Mouse (Mus musculus) B cell, adult 2 months (primary cell): ENCODE measurements around the gene Klra1.
"Not testable (repeated sequence)": the region's sequence is repeated elsewhere in the genome, so short reads cannot be mapped to it uniquely, and the experiment has no call there.

Source experiments
- DNase-seq, 2 experiments: peaks; one replicate each; pipeline ENCODE4 v3.0.0; 2022

Gene Klra1

DNA sequence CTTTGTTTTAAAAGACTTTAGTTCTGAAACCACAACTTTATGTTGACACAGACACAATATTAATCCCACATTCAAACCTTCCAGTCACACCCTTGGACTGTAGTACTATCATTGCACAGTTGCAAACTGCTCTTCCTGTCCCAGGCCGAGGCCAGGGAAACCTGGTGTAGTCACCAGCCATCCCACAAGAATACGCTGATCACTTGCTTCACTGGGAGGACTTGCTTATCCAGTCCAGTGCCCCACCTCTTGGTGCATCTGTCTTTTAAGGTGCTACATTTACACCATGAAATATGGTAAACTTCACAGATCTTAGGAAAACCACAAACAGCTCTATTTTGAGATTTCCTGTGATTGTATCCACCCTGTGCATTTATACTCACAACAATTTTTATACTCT lies at the start of gene Klra1:
Klra1 (minus strand) TSS at position 125 of the 400 bp plus-strand sequence.
- DNase-seq = no peak

- DNase-seq = peak; percentile 7 to 13
Measured at GRCm38 (mm10) chr6:130429511-130429910, 42.8 kb upstream of the Klra1 start.

DNA sequence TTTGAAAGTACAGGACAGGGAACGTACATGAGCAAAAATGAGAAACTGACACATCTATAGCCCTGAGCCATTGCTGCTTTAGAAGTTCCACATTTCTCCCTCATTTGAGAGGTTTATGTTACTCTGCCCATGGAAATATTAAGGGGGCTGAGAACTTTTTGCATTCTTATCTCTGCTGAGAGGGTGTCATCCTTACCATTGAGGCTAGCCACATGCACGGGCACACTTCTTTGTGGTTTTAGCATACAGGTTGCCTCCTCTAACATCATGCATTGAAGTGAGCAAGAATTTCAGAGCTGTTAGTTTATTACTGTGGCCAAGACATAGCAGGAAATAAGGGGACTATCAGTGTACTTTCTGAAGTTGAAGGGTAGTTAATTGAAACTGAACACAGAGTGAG lies 32.5 kb upstream of the Klra1 start:
- no peak for DNase-seq

DNA sequence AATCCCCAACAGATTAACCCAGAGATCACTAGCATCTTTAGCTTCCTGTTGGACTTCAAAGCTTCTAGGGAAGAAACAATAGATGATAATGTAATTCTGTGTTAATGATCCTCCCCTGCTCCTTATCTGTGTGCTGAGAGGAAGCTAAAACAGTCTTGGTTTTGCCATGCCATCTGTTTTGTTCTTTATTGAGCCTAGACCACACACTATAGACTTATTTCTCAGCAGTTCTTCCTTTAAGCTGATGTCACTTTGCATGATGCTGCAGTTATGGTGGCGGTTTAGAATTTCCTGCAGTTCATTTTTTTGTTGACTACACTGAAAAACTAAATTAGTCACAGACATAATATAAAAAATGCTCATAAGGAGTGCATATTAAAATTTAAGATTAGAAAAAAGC lies 18.2 kb upstream of the Klra1 start:
- DNase-seq = no peak

DNA sequence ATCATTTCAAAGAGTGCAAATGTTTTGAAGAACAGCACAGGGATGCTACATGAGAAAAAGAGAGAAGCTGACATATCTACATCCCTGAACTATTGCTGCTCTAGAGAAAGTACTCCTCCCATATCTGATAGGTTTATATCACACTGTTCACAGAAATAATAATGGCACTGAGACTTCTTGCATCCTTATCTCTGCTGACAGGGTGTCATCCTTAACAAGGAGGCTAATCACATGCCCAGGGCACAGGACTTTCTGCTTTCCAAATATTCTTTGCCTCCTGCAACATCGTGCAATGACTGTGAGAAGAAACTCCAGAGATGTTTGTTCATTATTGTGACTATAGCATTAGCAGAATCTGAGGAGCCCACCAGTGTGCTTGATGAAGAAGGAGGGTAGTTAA lies 871 bp downstream of the Klra1 start:
- DNase-seq = no peak

DNA sequence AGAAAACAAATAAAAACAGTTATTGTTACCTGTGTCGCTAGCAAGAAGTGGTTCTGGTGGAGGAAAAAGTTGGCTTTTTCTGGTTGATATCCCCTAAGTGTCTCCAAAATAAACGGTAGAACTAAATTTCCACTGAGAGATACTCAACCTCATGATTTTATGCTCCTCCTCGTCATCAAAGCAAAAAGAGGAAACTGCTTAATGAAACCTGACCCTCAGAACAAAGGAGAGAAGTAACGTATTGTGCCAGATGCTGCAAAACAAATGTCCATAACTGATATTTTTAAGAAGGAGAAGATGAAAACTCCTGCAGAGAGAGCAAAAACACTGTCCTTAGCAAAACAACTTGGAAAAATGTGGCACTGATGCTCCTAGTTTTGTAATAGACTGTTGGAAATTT lies 4.3 kb downstream of the Klra1 start:
- DNase-seq = no peak

DNA sequence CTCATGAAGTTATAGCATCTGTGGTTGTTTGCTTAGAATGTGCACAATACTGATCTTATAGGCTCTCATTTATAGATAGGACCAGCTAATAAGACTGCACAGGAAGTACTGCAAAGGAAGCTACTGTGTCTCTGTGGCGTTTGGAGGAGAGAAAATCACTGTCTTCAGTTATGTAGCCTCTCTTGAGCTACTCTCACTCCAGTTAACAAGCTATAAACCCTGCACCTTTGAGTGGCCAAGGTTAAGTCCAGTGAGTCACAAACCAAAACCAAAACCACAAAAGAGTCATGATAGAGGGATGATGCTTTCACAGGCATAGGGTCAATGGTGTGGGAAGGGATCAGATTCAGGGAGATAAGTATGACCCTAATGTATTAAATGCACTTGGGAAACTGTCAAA lies 41.3 kb downstream of the Klra1 start:
- DNase-seq = not testable (repeated sequence)

GRCm38 (mm10) chr6:130341973-130342372 lies 44.7 kb downstream of the Klra1 start:
- DNase-seq = not testable (repeated sequence)

DNA sequence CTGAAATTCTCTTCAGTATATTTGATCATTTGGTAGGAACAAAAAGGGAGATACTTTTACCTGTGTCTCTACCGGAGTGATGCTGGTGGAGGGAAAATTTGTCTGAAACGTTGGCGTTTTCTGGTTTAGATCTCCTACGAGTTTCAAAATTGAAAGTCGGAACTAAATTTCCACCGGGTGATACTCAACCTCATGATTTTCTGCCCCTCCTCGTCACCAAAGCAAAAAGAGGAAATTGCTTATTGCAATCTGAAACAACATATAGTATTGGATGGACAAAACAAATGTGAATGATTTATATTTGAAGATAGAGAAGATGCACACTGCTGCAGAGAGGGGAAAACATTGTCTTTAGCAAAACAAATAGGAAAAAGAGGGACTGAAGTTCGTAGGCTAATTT lies 49.3 kb downstream of the Klra1 start, which contains the start of gene Klra3:
Klra3 (minus strand) TSS at position 164 of the 400 bp plus-strand sequence.
- no peak for DNase-seq
